Mouse (Mus musculus) urinary bladder, postnatal 10 days (tissue): Measurements from ENCODE around the gene Pold4.

Experiments used
- DNase-seq: peaks from one replicate; pipeline ENCODE4 v3.0.0; 2022; ENCODE audit warnings: low spot score

Gene Pold4

GRCm38 (mm10) chr19:4231253-4232185 lies at the start of gene Pold4:
Pold4 (plus strand) TSS chr19:4231899.
- peak; percentile 86 for DNase-seq

- DNase-seq, result no peak
Observed at GRCm38 (mm10) chr19:4183689-4184088, 48.0 kb upstream of the Pold4 start.

GRCm38 (mm10) chr19:4184976-4185975 lies 46.4 kb upstream of the Pold4 start:
- DNase-seq, result no peak

GRCm38 (mm10) chr19:4187303-4187702 lies 44.4 kb upstream of the Pold4 start:
- no peak for DNase-seq

GRCm38 (mm10) chr19:4189051-4189620 lies 42.6 kb upstream of the Pold4 start:
- no peak for DNase-seq

- DNase-seq, result no peak
Observed at GRCm38 (mm10) chr19:4190831-4191334, 40.8 kb upstream of the Pold4 start, which contains the start of gene Tbc1d10c. Tbc1d10c (minus strand) TSS chr19:4191284.

GRCm38 (mm10) chr19:4191528-4192250 lies 40.0 kb upstream of the Pold4 start, which contains the start of gene Ppp1ca:
Ppp1ca (plus strand) TSS chr19:4192065.
- peak; percentile 89 for DNase-seq

GRCm38 (mm10) chr19:4192251-4192985 lies 39.3 kb upstream of the Pold4 start:
- no peak for DNase-seq

GRCm38 (mm10) chr19:4193129-4193528 lies 38.6 kb upstream of the Pold4 start:
- DNase-seq, result no peak

- DNase-seq, result no peak
Observed at GRCm38 (mm10) chr19:4194021-4194724, 37.5 kb upstream of the Pold4 start.

- no peak for DNase-seq
Observed at GRCm38 (mm10) chr19:4194776-4195650, 36.7 kb upstream of the Pold4 start.

GRCm38 (mm10) chr19:4196048-4196447 lies 35.7 kb upstream of the Pold4 start:
- no peak for DNase-seq

- no peak for DNase-seq
Observed at GRCm38 (mm10) chr19:4196548-4196947, 35.2 kb upstream of the Pold4 start.

- no peak for DNase-seq
Observed at GRCm38 (mm10) chr19:4197180-4197579, 34.5 kb upstream of the Pold4 start.

GRCm38 (mm10) chr19:4201291-4201909 lies 30.3 kb upstream of the Pold4 start, which contains the start of gene Rad9a:
Rad9a (minus strand) TSS chr19:4201662.
- DNase-seq, result peak; percentile 81

- no peak for DNase-seq
Observed at GRCm38 (mm10) chr19:4202149-4202548, 29.6 kb upstream of the Pold4 start.

- no peak for DNase-seq
Observed at GRCm38 (mm10) chr19:4203148-4203547, 28.6 kb upstream of the Pold4 start.
